Mouse (Mus musculus) G1E (cell line): ENCODE measurements at regions not wholly inside any gene's neighbourhood (a gene's known extent, or its start where the extent isn't known, plus 50 kb on each side); places are given as distances from the start of the nearest gene placed in this dataset.

ENCODE experiments used
- ATAC-seq: 2 replicates; pipeline ENCODE4 v1.8.0; 2016; ENCODE audit warnings: mild to moderate bottlenecking; ENCODE audit not compliant: insufficient number of reproducible peaks, poor library complexity, low FRiP score, severe bottlenecking; ENCODE audit errors: extremely low read depth
- DNase-seq: peaks from one replicate; pipeline ENCODE4 v3.0.0; 2012; ENCODE audit warnings: low spot score
- H3K27me3 ChIP-seq: 2 replicates; pipeline ENCODE4 v1.6.1; 2012; ENCODE audit warnings: mild to moderate bottlenecking, low read length, inconsistent platforms; ENCODE audit not compliant: insufficient read depth
- H3K36me3 ChIP-seq: replicated peaks from 2 replicates; pipeline ENCODE3; 2012; ENCODE audit warnings: mild to moderate bottlenecking, inconsistent platforms
- H3K4me1 ChIP-seq: 2 replicates; pipeline ENCODE4 v1.6.1; 2012; ENCODE audit warnings: low read depth, low read length, inconsistent platforms, mixed read lengths; ENCODE audit not compliant: insufficient read depth
- H3K4me3 ChIP-seq: 2 replicates; pipeline ENCODE4 v1.5.1; 2012; ENCODE audit warnings: low read depth, mild to moderate bottlenecking, inconsistent platforms, low read length, moderate library complexity, mixed read lengths
- H3K9me3 ChIP-seq: replicated peaks from 2 replicates; pipeline ENCODE4 v1.6.1; 2012; ENCODE audit warnings: inconsistent platforms
- CTCF ChIP-seq: IDR thresholded peaks from 2 replicates; pipeline ENCODE4 v1.5.1; 2012; ENCODE audit warnings: low read depth, low read length, inconsistent platforms, mixed read lengths
- GATA1 ChIP-seq: IDR thresholded peaks from 2 replicates; pipeline ENCODE4 v1.6.1; 2012; ENCODE audit warnings: borderline replicate concordance, low read length, inconsistent platforms, mixed read lengths
- GATA2 ChIP-seq: IDR thresholded peaks from 2 replicates; pipeline ENCODE4 v1.6.1; 2012; ENCODE audit warnings: low read depth, low read length, inconsistent platforms, borderline replicate concordance
- POLR2AphosphoS5 ChIP-seq: IDR thresholded peaks from 2 replicates; pipeline ENCODE4 v1.6.1; 2012; ENCODE audit warnings: low read depth, low read length, inconsistent platforms; ENCODE audit not compliant: insufficient replicate concordance
- TAL1 ChIP-seq: conservative IDR thresholded peaks from 2 replicates; pipeline ENCODE4 v1.6.1; 2012; ENCODE audit warnings: low read depth, low read length, inconsistent platforms, mixed read lengths

DNA sequence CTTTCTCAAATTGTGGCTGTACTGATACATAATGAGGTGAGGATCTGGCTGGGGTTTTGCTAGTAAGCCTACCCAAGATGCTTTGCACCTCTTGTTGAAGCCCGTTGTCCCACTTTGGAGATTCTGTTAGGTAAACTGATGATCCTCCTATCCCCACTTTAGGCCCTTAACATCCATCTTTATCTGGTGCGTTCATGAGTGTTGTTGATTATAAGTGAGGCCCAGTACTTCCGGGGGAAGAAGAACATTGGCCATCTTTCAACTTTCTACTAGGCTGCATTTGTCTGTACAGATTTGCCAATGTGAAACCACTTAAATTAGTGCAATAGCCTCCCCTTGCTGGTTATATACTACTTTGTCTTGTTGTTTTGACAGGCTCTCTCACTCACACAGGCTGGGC is 331.3 kb upstream of the Tmc3 start:
- H3K9me3 ChIP-seq, result no peaks in the 10 kb centered on the region
- no peak overlapping the region for H3K4me3 ChIP-seq
- H3K27me3 ChIP-seq, result no peaks in the 10 kb centered on the region
- ATAC-seq (no peak), DNase-seq (no peak)
- no peaks in the 10 kb centered on the region for H3K4me1 ChIP-seq
- H3K36me3 ChIP-seq, result no peaks in the 10 kb centered on the region
- no peak for TF ChIP-seq TAL1
- TF ChIP-seq CTCF, result no peak
- TF ChIP-seq GATA2, result no peak

DNA sequence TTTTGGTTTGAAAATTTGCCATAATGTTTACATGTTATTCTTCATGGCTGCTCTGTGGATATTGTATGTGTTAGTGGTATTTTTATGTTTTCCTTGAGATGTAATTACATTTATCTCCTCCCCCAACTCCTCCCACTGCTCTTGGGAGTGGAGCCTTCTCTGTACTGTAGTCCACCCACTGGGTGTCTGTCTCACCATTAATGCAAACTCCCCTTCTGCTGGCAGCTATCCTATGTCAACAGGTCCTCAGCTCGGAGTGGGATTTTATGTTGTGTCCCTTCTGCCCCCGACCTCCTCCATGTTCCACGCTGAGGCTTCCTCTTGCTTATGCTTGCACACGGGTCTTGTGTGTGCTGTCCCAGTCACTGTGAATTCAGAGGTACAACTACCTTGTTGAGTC is 330.3 kb upstream of the Tmc3 start:
- Histone ChIP-seq H3K27me3 (no peaks in the 10 kb centered on the region), H3K36me3 (no peaks in the 10 kb centered on the region), H3K4me1 (no peaks in the 10 kb centered on the region), H3K9me3 (no peaks in the 10 kb centered on the region), H3K4me3 (no peak overlapping the region)
- TF ChIP-seq POLR2AphosphoS5, result no peak
- no peak for TF ChIP-seq GATA1
- TF ChIP-seq GATA2, result no peak
- no peak for TF ChIP-seq TAL1
- no peak for TF ChIP-seq CTCF
- DNase-seq, result no peak
- no peak for ATAC-seq

DNA sequence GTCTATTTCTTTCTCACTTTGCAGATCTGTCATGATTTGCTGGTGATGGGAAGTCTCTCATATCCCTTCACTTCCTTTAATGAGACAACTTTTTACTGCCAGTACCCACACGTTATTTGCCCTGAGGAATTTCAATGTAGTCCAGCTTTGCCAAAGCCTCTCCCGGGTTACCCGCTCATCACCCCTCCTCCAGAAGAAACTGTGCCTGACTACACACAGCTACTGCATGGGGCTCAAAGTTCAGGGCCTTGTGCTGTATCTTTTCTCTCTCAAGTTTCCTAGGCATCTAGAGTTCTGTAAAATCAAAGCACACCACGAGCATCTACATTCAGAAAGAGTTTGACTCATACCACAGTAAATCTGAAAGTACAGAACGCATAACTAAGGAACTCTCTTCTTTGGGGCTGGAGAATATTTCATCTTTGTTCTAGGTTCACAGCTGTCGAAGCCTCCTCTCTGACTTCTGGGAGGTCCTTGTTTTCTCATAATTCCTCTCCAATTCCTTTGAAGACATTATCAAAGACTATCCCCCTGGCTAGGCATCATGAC is 328.4 kb upstream of the Tmc3 start:
- H3K27me3 ChIP-seq, result no peaks in the 10 kb centered on the region
- DNase-seq, result no peak
- TF ChIP-seq GATA2 (no peak), GATA1 (no peak), CTCF (no peak), POLR2AphosphoS5 (no peak), TAL1 (no peak)

DNA sequence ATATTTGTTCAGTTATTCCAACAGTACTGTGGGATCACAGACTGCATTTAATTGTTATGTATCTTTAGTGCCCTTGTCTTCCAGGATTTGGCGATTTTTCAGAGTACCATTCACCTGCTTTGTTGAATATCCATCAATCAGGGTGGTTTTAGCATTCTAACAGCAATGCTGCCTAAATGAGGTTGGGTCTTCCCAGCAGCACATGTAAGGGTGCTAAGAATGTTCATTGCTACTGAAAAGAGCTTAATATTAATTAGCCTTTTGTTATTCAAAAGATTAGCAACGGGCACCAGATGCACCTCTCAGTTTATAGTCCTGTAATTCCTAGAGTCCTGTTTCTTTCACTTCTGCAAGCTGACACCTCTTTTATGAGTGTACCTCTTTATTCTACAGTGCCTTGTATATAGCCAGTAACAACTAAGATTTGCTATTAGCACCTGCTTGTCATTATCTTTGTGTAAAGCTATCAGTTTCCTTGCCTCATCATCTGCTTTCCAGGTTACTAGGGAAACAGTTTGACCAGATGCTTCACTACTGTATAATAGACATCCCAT is 326.3 kb upstream of the Tmc3 start:
- Histone ChIP-seq H3K36me3 (no peaks in the 10 kb centered on the region), H3K4me1 (no peaks in the 10 kb centered on the region), H3K9me3 (no peaks in the 10 kb centered on the region), H3K4me3 (no peak overlapping the region), H3K27me3 (no peaks in the 10 kb centered on the region)
- TF ChIP-seq GATA2 (no peak), GATA1 (no peak), CTCF (no peak), POLR2AphosphoS5 (no peak), TAL1 (no peak)
- DNase-seq (no peak), ATAC-seq (no peak)

More for the DNA sequence above, 328.4 kb upstream of the Tmc3 start:
- H3K36me3 ChIP-seq, result no peaks in the 10 kb centered on the region
- no peaks in the 10 kb centered on the region for H3K4me1 ChIP-seq
- no peak overlapping the region for H3K4me3 ChIP-seq
- no peak for ATAC-seq
- H3K9me3 ChIP-seq, result no peaks in the 10 kb centered on the region

DNA sequence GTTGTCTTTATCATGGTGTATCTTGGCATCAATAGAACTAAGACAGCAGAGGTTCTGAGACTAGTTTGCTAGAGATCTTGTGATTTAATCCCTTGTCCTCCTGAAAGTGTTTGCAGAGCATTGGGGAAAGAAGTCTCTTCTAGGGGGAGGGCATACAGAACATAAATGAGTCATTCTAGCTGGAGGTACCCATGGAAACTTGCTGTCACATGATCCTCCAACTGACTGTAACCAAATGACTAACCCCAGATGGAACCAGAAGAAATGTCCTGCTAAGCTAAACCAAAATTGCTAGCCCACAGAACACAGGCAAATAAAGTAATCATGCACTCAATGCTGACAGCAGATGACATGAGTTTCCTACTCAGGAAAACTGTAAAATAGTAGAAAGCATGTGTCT is 323.2 kb upstream of the Tmc3 start:
- Histone ChIP-seq H3K4me1 (no peaks in the 10 kb centered on the region), H3K9me3 (no peaks in the 10 kb centered on the region), H3K4me3 (no peak overlapping the region), H3K36me3 (no peaks in the 10 kb centered on the region), H3K27me3 (no peaks in the 10 kb centered on the region)
- TF ChIP-seq GATA2, result no peak
- TF ChIP-seq POLR2AphosphoS5, result no peak
- no peak for TF ChIP-seq GATA1
- TF ChIP-seq TAL1, result no peak
- TF ChIP-seq CTCF, result no peak
- no peak for DNase-seq
- no peak for ATAC-seq

DNA sequence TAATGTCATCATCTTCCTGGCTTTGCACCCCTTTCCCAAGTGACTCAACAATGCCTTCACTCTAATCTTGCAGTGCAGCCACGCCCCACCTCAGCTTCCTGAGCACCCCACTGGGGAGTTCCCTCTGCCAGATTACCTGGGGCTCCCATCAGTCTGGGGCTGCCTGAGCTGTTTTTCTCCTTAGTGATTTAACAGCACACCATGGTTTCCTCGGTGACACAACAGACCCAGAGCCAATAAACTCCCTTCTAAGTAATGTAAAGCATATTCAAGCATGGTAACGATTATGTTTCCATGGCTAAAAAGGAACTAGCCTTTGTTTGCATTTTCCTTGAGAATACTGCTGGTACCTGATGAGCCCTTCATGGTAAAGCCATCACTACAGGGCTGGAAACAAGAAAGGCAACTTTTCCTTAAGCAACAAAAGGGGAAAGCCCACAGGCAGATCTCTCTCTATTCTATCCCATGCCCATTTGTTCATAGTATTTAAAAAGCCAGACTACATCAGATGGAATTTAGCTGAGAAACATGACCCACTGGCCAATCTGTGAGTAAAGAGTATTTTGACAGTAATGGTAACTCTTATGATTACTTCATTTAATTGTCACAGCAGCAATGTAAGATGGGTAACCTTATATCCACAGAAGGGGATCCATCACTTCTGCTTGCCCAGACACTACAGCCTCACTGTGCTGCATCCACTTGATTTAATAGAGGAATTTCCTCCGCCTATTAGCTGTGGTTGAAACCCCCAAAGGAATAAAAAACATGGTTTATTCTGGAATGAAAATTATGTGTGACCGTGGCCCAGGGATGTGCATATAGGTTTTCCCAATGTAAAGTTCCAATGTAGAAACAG is 294.6 kb upstream of the Tmc3 start:
- Histone ChIP-seq H3K36me3 (no peaks in the 10 kb centered on the region), H3K4me3 (no peak overlapping the region), H3K4me1 (no peaks in the 10 kb centered on the region), H3K9me3 (no peaks in the 10 kb centered on the region), H3K27me3 (no peaks in the 10 kb centered on the region)
- TF ChIP-seq CTCF, result no peak
- no peak for TF ChIP-seq TAL1
- TF ChIP-seq POLR2AphosphoS5, result no peak
- TF ChIP-seq GATA2, result no peak
- no peak for TF ChIP-seq GATA1
- ATAC-seq (no peak), DNase-seq (no peak)

DNA sequence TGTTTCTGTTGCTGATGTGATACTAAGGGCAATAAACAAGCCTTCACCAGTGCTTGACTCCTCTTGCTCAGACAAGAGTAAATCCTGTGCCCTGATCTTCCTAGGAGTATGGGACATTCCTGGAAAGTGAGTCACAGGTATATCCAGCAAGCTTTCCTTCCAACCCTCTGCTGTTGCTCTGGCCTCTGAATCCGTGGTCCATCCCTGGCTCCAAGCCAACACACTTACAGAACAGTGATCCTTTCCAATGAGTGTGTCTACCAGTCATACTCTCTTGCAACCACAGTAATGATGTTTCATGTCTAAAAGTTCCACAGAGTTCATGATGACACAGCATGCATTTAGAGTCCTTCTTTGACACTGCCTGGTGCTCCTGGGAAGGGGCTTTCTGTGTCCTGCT is 277.6 kb upstream of the Tmc3 start:
- no peaks in the 10 kb centered on the region for H3K36me3 ChIP-seq
- no peak for ATAC-seq

More for the DNA sequence above, 277.6 kb upstream of the Tmc3 start:
- Histone ChIP-seq H3K4me3 (no peak overlapping the region), H3K27me3 (no peaks in the 10 kb centered on the region), H3K4me1 (no peaks in the 10 kb centered on the region), H3K9me3 (no peaks in the 10 kb centered on the region)
- no peak for DNase-seq
- TF ChIP-seq TAL1 (no peak), POLR2AphosphoS5 (no peak), GATA1 (no peak)
